Mouse (Mus musculus): ENCODE data around the gene Nedd9. TPM values are rescaled to one million over a fixed set of nuclear protein-coding genes. Genes with fewer than 3 reads are reported as not detected.

Gene Nedd9
- polyA plus RNA-seq, 1 experiment = 3.0 TPM

DNA sequence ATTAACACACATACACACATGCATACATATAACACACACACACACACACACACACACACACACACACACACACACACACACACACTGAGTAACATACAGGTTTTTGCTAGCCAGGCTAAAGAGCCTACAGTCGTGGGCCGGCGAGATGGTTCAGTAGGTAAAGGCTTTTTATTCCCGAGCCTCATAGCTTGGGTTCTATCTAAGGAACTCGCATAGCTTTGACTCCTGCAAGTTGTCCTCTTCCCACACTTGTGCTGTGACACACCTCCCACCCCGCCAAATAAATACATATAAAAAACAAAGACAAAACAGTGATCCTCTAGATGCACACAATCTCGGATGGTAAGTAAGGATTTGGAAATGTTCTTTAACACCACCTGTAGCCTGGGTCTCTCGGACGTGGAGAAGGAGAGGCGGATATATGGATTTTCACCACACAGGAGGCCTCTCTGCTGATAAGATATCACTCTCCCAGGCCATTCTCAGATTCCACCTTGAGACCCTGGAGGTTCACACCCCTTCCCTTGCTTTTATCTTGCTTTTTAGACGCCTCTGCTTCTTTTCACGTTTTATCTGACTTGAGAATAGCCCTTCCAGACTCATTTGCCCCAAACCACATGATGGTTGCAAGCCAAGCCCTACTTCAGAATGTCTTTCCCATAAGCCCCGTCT is 68.8 kb downstream of the Nedd9 start:
- peaks cover 3% of the 10 kb centered on the region; the same call in 1 of the 2 replicates for H3K9me3 ChIP-seq (replicated peaks; ENCODE audit: control insufficient read depth, insufficient read depth, low read length, poor library complexity, severe bottlenecking)
- TF ChIP-seq CTCF (IDR thresholded peaks at IDR 0.05; ENCODE audit: low read depth, low read length) (no peak), EP300 (IDR thresholded peaks at IDR 0.05; ENCODE audit: insufficient read depth, low read depth, low read length) (no peak), POLR2A (IDR thresholded peaks at IDR 0.05; ENCODE audit: insufficient read depth, low read length) (no peak)
- H3K36me3 ChIP-seq (ENCODE audit: control insufficient read depth, insufficient read depth, low read length, poor library complexity, severe bottlenecking) = no peaks in the 10 kb centered on the region
- no peak overlapping the region for H3K9ac ChIP-seq (ENCODE audit: low read depth, poor library complexity, severe bottlenecking)
- H3K4me3 ChIP-seq (ENCODE audit: low read depth, low read length) = no peak overlapping the region
- H3K27ac ChIP-seq (ENCODE audit: insufficient read depth, low read length) = no peak overlapping the region
- H3K27me3 ChIP-seq (ENCODE audit: control insufficient read depth, insufficient read depth, low read length, poor library complexity, severe bottlenecking) = no peaks in the 10 kb centered on the region
- H3K4me1 ChIP-seq (ENCODE audit: control insufficient read depth, insufficient read depth, low read length) = no peaks in the 10 kb centered on the region

DNA sequence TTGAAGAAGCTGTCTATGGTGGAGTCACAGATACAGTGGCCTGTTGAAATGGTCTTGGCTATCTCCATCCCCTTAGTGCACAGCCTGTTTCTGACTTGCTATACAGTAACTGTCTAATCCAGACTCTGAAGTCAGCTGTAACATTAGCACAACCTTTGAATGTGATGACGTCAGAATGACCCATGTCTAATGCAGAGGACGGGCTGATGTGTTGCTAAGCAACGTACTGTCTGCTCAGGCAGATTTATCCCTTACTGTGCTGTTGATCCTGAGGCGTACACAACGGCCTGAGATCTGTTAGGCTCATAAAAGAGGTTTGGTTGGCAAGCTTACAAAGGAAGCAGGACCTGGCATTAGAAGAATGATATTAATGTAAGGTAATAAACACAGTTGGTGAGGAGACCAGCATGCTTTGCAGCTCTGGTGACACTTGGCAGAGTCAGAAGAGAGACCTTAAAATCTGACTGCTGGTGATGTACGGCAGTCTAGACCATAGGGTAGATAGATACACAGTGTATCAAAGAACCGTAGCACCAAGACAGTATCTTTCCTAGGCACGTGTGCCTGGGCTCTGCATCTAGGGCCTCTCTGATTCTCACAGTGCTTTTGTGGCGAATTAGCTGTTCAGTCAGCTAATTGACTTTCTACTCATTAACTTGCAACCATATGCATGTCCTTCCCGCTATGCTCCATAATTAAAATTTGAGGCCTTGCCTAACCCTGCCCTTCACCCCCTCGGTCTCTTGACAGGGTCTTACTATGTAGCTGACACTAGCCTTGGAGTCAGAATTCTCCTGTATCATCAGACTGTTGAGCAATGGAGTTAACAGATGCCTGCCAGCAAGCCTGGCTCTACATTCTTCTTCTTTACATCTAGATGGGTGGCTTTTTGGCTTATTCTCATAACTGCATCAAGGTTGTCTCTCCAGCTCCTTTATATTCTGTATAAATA is 70.8 kb downstream of the Nedd9 start:
- no peaks in the 10 kb centered on the region for H3K36me3 ChIP-seq (ENCODE audit: control insufficient read depth, insufficient read depth, low read length, poor library complexity, severe bottlenecking)
- H3K9me3 ChIP-seq (replicated peaks; ENCODE audit: control insufficient read depth, insufficient read depth, low read length, poor library complexity, severe bottlenecking) = peaks cover 3% of the 10 kb centered on the region; the same call in 1 of the 2 replicates
- H3K4me3 ChIP-seq (ENCODE audit: low read depth, low read length) = no peak overlapping the region
- H3K27me3 ChIP-seq (ENCODE audit: control insufficient read depth, insufficient read depth, low read length, poor library complexity, severe bottlenecking) = no peaks in the 10 kb centered on the region
- no peak for TF ChIP-seq CTCF (IDR thresholded peaks at IDR 0.05; ENCODE audit: low read depth, low read length)
- TF ChIP-seq EP300 (IDR thresholded peaks at IDR 0.05; ENCODE audit: insufficient read depth, low read depth, low read length) = no peak
- no peak for TF ChIP-seq POLR2A (IDR thresholded peaks at IDR 0.05; ENCODE audit: insufficient read depth, low read length)
- H3K4me1 ChIP-seq (ENCODE audit: control insufficient read depth, insufficient read depth, low read length) = no peaks in the 10 kb centered on the region
- no peak overlapping the region for H3K27ac ChIP-seq (ENCODE audit: insufficient read depth, low read length)
- H3K9ac ChIP-seq (ENCODE audit: low read depth, poor library complexity, severe bottlenecking) = no peak overlapping the region

DNA sequence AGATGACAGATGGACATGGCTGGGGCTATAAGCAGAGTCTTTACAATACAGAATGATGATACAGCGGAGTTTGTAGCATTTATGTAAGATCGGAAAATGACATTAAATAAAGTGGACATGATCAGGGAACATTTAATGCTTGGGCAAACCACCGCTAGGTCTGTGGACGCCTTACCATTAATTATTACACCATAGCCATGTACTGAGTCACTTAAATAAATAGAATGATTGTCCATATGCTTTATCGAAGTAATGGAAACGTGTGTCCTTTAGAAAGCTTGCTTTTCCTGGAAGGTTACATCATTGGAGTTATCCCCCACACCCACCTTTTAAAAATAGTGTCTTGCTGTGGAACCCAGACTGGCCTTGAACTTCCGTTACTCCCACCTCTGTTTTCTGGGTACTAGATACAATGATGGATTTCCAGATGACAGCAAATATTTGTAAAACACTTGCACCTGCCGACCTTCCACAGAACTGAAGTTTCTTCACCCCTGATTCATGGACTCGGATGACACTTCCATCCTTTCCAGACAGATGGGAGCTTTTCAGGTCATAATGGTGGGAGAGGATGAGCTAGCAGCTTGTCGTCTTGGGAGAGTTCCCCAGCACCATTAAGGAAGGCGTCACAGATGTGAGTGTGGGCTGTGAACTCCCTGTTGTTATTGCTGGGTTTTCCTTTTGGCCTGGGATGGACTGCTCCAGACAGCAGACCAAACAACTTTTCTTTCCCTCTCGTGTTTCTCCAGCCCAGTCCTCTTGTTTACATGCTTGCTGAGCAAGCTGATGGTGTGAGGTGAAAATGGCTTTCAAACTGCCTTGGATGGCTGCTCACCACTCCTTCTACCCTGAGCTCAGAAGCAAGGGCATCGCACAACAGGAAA is 76.7 kb downstream of the Nedd9 start:
- Histone ChIP-seq H3K9me3 (replicated peaks; ENCODE audit: control insufficient read depth, insufficient read depth, low read length, poor library complexity, severe bottlenecking) (peaks cover 3% of the 10 kb centered on the region; the same call in 1 of the 2 replicates), H3K4me3 (ENCODE audit: low read depth, low read length) (no peak overlapping the region), H3K27ac (ENCODE audit: insufficient read depth, low read length) (no peak overlapping the region), H3K27me3 (ENCODE audit: control insufficient read depth, insufficient read depth, low read length, poor library complexity, severe bottlenecking) (no peaks in the 10 kb centered on the region), H3K36me3 (ENCODE audit: control insufficient read depth, insufficient read depth, low read length, poor library complexity, severe bottlenecking) (no peaks in the 10 kb centered on the region), H3K9ac (ENCODE audit: low read depth, poor library complexity, severe bottlenecking) (no peak overlapping the region), H3K4me1 (ENCODE audit: control insufficient read depth, insufficient read depth, low read length) (no peaks in the 10 kb centered on the region)
- TF ChIP-seq POLR2A (IDR thresholded peaks at IDR 0.05; ENCODE audit: insufficient read depth, low read length) (no peak), EP300 (IDR thresholded peaks at IDR 0.05; ENCODE audit: insufficient read depth, low read depth, low read length) (no peak), CTCF (IDR thresholded peaks at IDR 0.05; ENCODE audit: low read depth, low read length) (no peak)

- no peak overlapping the region for H3K9ac ChIP-seq (ENCODE audit: low read depth, poor library complexity, severe bottlenecking)
- H3K27ac ChIP-seq (ENCODE audit: insufficient read depth, low read length) = no peak overlapping the region
- H3K27me3 ChIP-seq (ENCODE audit: control insufficient read depth, insufficient read depth, low read length, poor library complexity, severe bottlenecking) = no peaks in the 10 kb centered on the region
- TF ChIP-seq EP300 (IDR thresholded peaks at IDR 0.05; ENCODE audit: insufficient read depth, low read depth, low read length) = no peak
- no peak for TF ChIP-seq CTCF (IDR thresholded peaks at IDR 0.05; ENCODE audit: low read depth, low read length)
- TF ChIP-seq POLR2A (IDR thresholded peaks at IDR 0.05; ENCODE audit: insufficient read depth, low read length) = no peak
- no peaks in the 10 kb centered on the region for H3K36me3 ChIP-seq (ENCODE audit: control insufficient read depth, insufficient read depth, low read length, poor library complexity, severe bottlenecking)
- H3K4me3 ChIP-seq (ENCODE audit: low read depth, low read length) = no peak overlapping the region
- H3K4me1 ChIP-seq (ENCODE audit: control insufficient read depth, insufficient read depth, low read length) = no peaks in the 10 kb centered on the region
- H3K9me3 ChIP-seq (replicated peaks; ENCODE audit: control insufficient read depth, insufficient read depth, low read length, poor library complexity, severe bottlenecking) = peaks cover 1% of the 10 kb centered on the region; the same call in 1 of the 2 replicates
Observed at GRCm38 (mm10) chr13:41409291-41409690, 77.9 kb downstream of the Nedd9 start.

DNA sequence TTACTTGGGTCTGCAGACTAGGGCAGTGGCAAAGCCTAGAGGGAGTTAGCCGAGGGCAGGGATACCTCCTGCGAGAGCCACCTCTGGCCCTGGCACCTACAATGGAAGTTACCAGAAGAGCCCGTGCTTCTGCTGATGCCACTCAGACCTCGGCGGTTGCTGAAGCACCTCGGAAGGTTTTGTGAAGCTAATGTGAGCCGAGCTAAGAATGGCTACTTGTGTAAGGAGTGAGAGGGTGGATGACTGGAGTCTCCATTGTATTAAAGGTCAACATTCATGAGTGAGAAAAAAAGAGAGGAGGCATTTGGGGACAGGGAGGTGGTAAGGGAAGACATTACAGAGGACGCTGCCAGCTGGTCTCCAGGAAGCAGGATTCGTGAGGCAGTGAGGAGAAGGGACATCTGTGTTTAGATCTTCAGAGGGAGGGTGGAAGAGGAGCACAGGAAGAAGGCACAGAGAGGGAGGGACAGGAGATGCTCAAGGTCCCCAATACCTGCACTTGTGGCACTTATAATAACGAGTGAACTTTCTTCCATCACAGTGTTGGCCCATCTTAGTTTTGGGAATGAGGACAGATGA is 78.7 kb downstream of the Nedd9 start:
- no peaks in the 10 kb centered on the region for H3K27me3 ChIP-seq (ENCODE audit: control insufficient read depth, insufficient read depth, low read length, poor library complexity, severe bottlenecking)
- no peaks in the 10 kb centered on the region for H3K9me3 ChIP-seq (replicated peaks; ENCODE audit: control insufficient read depth, insufficient read depth, low read length, poor library complexity, severe bottlenecking)
- no peaks in the 10 kb centered on the region for H3K4me1 ChIP-seq (ENCODE audit: control insufficient read depth, insufficient read depth, low read length)
- no peaks in the 10 kb centered on the region for H3K36me3 ChIP-seq (ENCODE audit: control insufficient read depth, insufficient read depth, low read length, poor library complexity, severe bottlenecking)
- no peak overlapping the region for H3K27ac ChIP-seq (ENCODE audit: insufficient read depth, low read length)
- H3K4me3 ChIP-seq (ENCODE audit: low read depth, low read length) = no peak overlapping the region
- no peak overlapping the region for H3K9ac ChIP-seq (ENCODE audit: low read depth, poor library complexity, severe bottlenecking)
- no peak for TF ChIP-seq EP300 (IDR thresholded peaks at IDR 0.05; ENCODE audit: insufficient read depth, low read depth, low read length)
- no peak for TF ChIP-seq CTCF (IDR thresholded peaks at IDR 0.05; ENCODE audit: low read depth, low read length)
- no peak for TF ChIP-seq POLR2A (IDR thresholded peaks at IDR 0.05; ENCODE audit: insufficient read depth, low read length)

Measured in ES-Bruce4 (cell line).